ENCODE assay signal across 29 mouse cellular contexts in genomic region chr14:28870983-28871382, GRCm38 (mm10).
DNase-seq lines count a peak whose midpoint lies in the region; ATAC-seq and TF ChIP-seq lines count a peak whose summit lies in the region.
"Had no signal": no experiment of that assay in that cellular context is flagged by ENCODE, and none has a peak within 500 bp of the region (broad histone marks: within the 10 kb centered on the region; RNA-seq: fewer than 3 reads in every experiment).

No protein-coding gene starts in this region.

- 68% methylated on average over 6 of the region's 6 CpGs for WGBS in hindbrain, embryonic 10.5 days
- WGBS in hindbrain, postnatal 0 days: 50% methylated on average over 6 of the region's 6 CpGs
- 34% methylated on average over 6 of the region's 6 CpGs for WGBS in hindbrain, embryonic 14.5 days
- 21% methylated on average over 6 of the region's 6 CpGs for WGBS in neural tube, embryonic 12.5 days

- DNase-seq in hindbrain, embryonic 10.5 days (ENCODE audit: low spot score): peak; percentile 59
- DNase-seq in hindbrain, postnatal 0 days (ENCODE audit: low spot score): no peak
- peak; percentile 24 for DNase-seq in embryo, embryonic 11.5 days (ENCODE audit: low read depth, low spot score)
- DNase-seq in hindbrain, embryonic 14.5 days (ENCODE audit: low spot score): peak; percentile 33
- no peak for DNase-seq in adrenal gland, adult 8-10 months
- DNase-seq in left cerebral cortex, adult 18-20 months (ENCODE audit: low spot score in 2 of 2): no peak
- no peak for DNase-seq in cerebellum, postnatal 36 days
- DNase-seq: adrenal gland, postnatal 14 days; cerebellum, adult 11-12 months; cerebellum, postnatal 10 days; heart, postnatal 10 days; kidney, adult 8-10 months; kidney, postnatal 4 days; layer of hippocampus, postnatal 36 days; liver; lung, embryonic 14.5 days; lung, postnatal 14 days; right cerebral cortex, postnatal 14 days; spleen, adult 18-20 months; thymus, postnatal 14 days had no signal

- H3K9ac ChIP-seq in hindbrain, postnatal 0 days (replicated peaks; ENCODE audit: low read length): no peak overlapping the region
- no peak overlapping the region for H3K9ac ChIP-seq in hindbrain, embryonic 14.5 days
- no peak overlapping the region for H3K9ac ChIP-seq in neural tube, embryonic 12.5 days
- H3K9ac ChIP-seq: heart, embryonic 13.5 days; liver, embryonic 14.5 days; lung, embryonic 14.5 days; midbrain, embryonic 12.5 days had no signal

- H3K27me3 ChIP-seq in hindbrain, embryonic 10.5 days (ENCODE audit: insufficient read depth, poor library complexity, severe bottlenecking): no peaks in the 10 kb centered on the region
- no peaks in the 10 kb centered on the region for H3K27me3 ChIP-seq in hindbrain, postnatal 0 days (ENCODE audit: insufficient read depth, low read length)
- H3K27me3 ChIP-seq in hindbrain, embryonic 14.5 days (ENCODE audit: control insufficient read depth, insufficient read depth, low read length): no peaks in the 10 kb centered on the region
- H3K27me3 ChIP-seq in neural tube, embryonic 12.5 days (replicated peaks): no peaks in the 10 kb centered on the region
- H3K27me3 ChIP-seq: midbrain, embryonic 12.5 days had no signal

- no peak overlapping the region for H3K4me2 ChIP-seq in hindbrain, postnatal 0 days (ENCODE audit: low read depth, low read length)
- no peak overlapping the region for H3K4me2 ChIP-seq in hindbrain, embryonic 14.5 days (replicated peaks)
- H3K4me2 ChIP-seq in neural tube, embryonic 12.5 days (replicated peaks): no peak overlapping the region
- H3K4me2 ChIP-seq: heart, embryonic 13.5 days; lung, embryonic 14.5 days; midbrain, embryonic 12.5 days had no signal

- H3K9me3 ChIP-seq in hindbrain, embryonic 10.5 days: no peaks in the 10 kb centered on the region
- H3K9me3 ChIP-seq in hindbrain, postnatal 0 days (ENCODE audit: low read length): no peaks in the 10 kb centered on the region
- no peaks in the 10 kb centered on the region for H3K9me3 ChIP-seq in hindbrain, embryonic 14.5 days (ENCODE audit: control insufficient read depth, low read length)
- no peaks in the 10 kb centered on the region for H3K9me3 ChIP-seq in neural tube, embryonic 12.5 days
- H3K9me3 ChIP-seq: heart, embryonic 13.5 days; midbrain, embryonic 12.5 days had no signal

- no peaks in the 10 kb centered on the region for H3K36me3 ChIP-seq in hindbrain, embryonic 10.5 days
- no peaks in the 10 kb centered on the region for H3K36me3 ChIP-seq in hindbrain, postnatal 0 days (ENCODE audit: insufficient read depth, low read length)
- no peaks in the 10 kb centered on the region for H3K36me3 ChIP-seq in hindbrain, embryonic 14.5 days (replicated peaks; ENCODE audit: control insufficient read depth, insufficient read depth)
- no peaks in the 10 kb centered on the region for H3K36me3 ChIP-seq in neural tube, embryonic 12.5 days
- H3K36me3 ChIP-seq: G1E; heart, embryonic 13.5 days; midbrain, embryonic 12.5 days had no signal

- H3K4me1 ChIP-seq in hindbrain, embryonic 10.5 days (replicated peaks): 0 out of 2 replicates have a peak, but pooled peaks cover 3% of the 10 kb centered on the region
- no peaks in the 10 kb centered on the region for H3K4me1 ChIP-seq in hindbrain, postnatal 0 days (ENCODE audit: insufficient read depth, low read length)
- H3K4me1 ChIP-seq in hindbrain, embryonic 14.5 days (replicated peaks; ENCODE audit: control insufficient read depth, insufficient read depth, low read length): no peaks in the 10 kb centered on the region
- peaks cover 13% of the 10 kb centered on the region; the same call in 1 of the 2 replicates for H3K4me1 ChIP-seq in neural tube, embryonic 12.5 days
- H3K4me1 ChIP-seq: heart, embryonic 13.5 days; midbrain, embryonic 12.5 days had no signal

- no peak overlapping the region for H3K4me3 ChIP-seq in hindbrain, embryonic 10.5 days
- H3K4me3 ChIP-seq in hindbrain, postnatal 0 days (ENCODE audit: low read length): no peak overlapping the region
- no peak overlapping the region for H3K4me3 ChIP-seq in hindbrain, embryonic 14.5 days (replicated peaks; ENCODE audit: low read length)
- no peak overlapping the region for H3K4me3 ChIP-seq in neural tube, embryonic 12.5 days
- H3K4me3 ChIP-seq: erythroblast, embryonic 14.5 days; heart, embryonic 13.5 days; midbrain, embryonic 12.5 days had no signal

- no peak for ATAC-seq in hindbrain, postnatal 0 days
- ATAC-seq in hindbrain, embryonic 14.5 days (ENCODE audit: low FRiP score): peak; percentile 48; the same call in 1 of the 2 replicates
- peak; percentile 87 for ATAC-seq in neural tube, embryonic 12.5 days (ENCODE audit: low FRiP score, low read depth)
- ATAC-seq: forebrain, embryonic 16.5 days; intestine, embryonic 16.5 days had no signal

- no peak overlapping the region; the same call in 1 of the 2 replicates for H3K27ac ChIP-seq in hindbrain, embryonic 10.5 days
- H3K27ac ChIP-seq in hindbrain, postnatal 0 days: no peak overlapping the region
- no peak overlapping the region for H3K27ac ChIP-seq in hindbrain, embryonic 14.5 days
- no peak overlapping the region for H3K27ac ChIP-seq in neural tube, embryonic 12.5 days
- H3K27ac ChIP-seq: heart, embryonic 13.5 days; kidney, postnatal 0 days; liver, embryonic 14.5 days; midbrain, embryonic 12.5 days had no signal

- TF ChIP-seq CTCF in hindbrain, postnatal 0 days (IDR thresholded peaks at IDR 0.05; ENCODE audit: low read depth): no peak

Comparison
In these comparisons a context has a peak if more than half of its experiments do, and no peak if none do; other contexts are left out.
1. DNase-seq: peak in hindbrain, embryonic 10.5 days (single experiment), embryo, embryonic 11.5 days (single experiment) and hindbrain, embryonic 14.5 days (single experiment); none in hindbrain, postnatal 0 days (single experiment), adrenal gland, adult 8-10 months (single experiment), left cerebral cortex, adult 18-20 months (0 of 2) and cerebellum, postnatal 36 days (0 of 2).